Mouse (Mus musculus) frontal cortex, adult (tissue): ENCODE data around the gene Elmod3.
"Not testable (repeated sequence)": the region's sequence is repeated elsewhere in the genome, so short reads cannot be mapped to it uniquely, and the experiment has no call there.

Experiments used
- ATAC-seq: cut with Nextera tagmentation; 2 replicates; pipeline ENCODE4 v1.9.2; 2017; ENCODE audit warnings: mild to moderate bottlenecking, moderate library complexity, mixed read lengths; ENCODE audit not compliant: low TSS enrichment

Gene Elmod3

DNA sequence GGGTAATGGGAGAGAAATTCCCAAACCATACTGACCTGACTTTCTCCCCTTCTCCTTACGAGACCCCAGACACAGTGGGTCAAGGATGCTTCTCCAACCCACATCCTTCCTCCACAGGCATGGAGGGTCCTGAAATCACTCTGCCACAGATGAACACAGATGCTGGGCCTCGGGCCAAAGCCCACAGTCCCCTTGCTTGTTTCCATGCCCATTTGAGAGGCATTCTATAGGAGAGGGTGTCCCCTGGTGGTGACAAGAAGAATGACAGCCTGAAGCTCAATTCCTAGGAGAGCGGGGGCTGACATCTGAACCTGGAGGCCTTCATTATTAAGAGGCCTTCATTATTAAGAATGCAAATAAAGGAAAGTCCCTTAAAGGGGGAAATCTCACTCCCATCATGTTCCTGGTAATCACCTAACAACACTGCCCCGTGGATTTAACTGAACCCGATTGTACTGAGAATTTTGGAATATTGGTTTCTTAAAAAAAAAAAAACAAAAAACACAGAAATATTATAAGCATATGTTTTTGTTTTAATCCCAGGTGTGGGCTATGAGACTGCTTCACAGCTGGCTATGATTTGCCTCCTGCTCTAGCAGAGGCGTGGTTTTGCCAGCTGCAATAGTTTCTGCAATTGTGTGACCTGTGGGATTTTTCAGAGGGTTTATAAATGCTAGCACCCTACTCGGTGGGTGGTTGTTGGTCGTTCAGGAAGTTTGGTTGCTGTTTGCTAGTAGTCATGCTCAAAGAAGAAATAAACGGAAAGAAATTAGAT, 64.0 kb downstream of the Elmod3 start:
- ATAC-seq = no peak

- not testable (repeated sequence) for ATAC-seq
Observed at GRCm38 (mm10) chr6:72533555-72533954, 64.7 kb downstream of the Elmod3 start.

DNA sequence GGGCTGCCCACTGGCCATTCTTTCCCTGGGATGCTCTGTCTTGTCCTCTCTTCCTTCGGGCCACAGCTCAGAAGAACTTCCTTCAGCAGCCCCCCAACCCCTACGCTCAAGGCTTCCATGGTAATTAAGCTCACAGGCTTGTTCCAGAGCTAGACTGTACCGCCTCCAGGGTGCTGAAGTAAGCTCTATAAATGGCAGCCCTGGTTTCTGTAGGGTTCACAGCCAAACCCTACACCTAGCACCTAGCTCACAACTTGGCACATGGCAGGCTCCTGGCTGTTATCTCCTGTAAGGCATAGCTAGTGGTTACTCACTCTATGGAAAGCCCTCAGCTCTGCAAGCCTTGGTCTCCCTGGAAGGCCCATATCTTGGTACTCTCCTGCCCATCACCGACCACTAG, 65.6 kb downstream of the Elmod3 start:
- peak; percentile 86 for ATAC-seq

GRCm38 (mm10) chr6:72528410-72529151, 69.6 kb downstream of the Elmod3 start:
- ATAC-seq = no peak

GRCm38 (mm10) chr6:72527070-72527469, 71.1 kb downstream of the Elmod3 start:
- no peak for ATAC-seq

DNA sequence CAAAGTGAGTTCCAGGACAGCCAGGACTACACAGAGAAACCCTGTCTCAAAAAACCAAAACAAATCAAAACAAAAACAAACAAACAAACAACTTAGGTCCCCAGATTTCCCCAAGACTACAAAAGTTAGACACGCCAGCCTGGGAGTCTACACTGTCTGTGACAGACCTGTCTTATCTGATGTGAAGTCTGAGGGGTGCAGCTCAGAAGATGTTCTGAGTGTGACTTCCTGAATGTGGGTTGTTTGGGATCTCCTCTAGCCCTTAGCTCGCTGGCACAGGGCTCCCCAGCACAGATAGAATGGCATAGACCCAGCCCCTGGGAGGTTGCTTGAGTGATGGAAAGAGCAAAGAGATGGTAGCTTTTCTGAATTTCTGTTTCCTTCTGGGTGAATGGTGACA, 74.1 kb downstream of the Elmod3 start:
- no peak for ATAC-seq

DNA sequence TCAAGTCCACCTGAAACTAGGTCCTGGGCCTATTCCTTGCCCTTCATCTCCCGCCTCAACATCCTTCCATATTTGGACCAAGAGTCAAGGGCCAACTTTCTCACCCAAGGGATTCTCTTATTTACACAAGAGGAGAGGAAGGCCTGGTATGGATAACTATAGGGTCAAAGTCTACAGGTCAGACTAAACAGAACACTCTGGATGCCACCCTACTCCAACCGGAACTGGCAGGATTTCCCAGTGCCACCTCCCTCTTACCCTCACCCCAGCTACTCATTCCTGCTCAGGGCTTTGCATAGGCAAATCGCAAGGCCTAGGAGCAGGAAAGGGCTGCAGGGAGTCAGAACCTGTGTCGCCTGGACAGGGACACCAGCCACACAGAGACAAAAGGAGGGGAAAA, 75.0 kb downstream of the Elmod3 start:
- ATAC-seq = no peak

GRCm38 (mm10) chr6:72522288-72522687, 75.9 kb downstream of the Elmod3 start:
- ATAC-seq = no peak

GRCm38 (mm10) chr6:72521607-72522006, 76.6 kb downstream of the Elmod3 start, which contains the start of gene Sh2d6:
Gene Sh2d6, minus strand, starts transcription at chr6:72521707.
- no peak for ATAC-seq

GRCm38 (mm10) chr6:72520904-72521303, 77.3 kb downstream of the Elmod3 start:
- no peak for ATAC-seq

GRCm38 (mm10) chr6:72519892-72520663, 78.1 kb downstream of the Elmod3 start:
- ATAC-seq = peak; percentile 74

DNA sequence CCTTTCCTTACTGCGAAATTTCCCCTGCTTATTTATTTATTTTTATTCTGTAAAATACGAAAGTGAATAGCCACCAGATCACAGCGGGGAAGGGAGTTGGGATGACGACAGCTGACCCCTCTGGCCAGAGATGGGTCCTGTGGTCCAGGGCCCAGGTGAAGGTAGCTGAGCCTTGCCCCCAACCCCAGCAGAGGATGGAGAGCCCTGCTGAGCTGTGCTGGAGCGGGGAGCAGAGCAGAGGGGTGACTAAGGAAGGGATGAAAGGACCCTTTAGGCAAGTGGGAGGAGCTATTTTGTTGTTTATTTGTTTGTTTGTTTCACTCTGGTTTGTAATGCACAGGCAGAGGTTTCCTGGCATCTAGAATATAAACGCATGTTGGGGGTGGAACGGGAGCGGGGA, 78.9 kb downstream of the Elmod3 start:
- ATAC-seq = no peak

DNA sequence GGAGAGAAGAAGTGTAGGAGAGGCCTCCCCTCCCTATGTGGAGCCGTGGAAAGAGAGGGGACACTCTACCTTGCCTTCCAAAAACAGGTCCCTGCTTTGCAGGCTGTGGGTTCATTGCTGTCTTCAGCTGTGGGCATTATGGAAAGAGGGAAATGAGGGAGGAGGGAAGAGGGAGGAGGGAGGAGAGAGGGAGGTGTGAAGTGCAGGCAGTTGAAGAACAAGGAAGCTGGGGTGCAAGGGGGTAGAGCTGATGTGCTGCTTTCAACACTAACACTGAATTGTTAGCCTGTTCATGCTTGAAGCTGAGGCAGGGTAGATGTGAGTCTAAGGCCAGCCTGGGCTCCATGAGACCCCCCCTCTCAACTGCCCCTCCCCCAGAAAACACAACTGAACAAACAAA, 79.4 kb downstream of the Elmod3 start:
- ATAC-seq = 0 out of 2 replicates have a peak, but pooled peaks have one; percentile 32
